Mouse (Mus musculus) cerebellum, postnatal 4 days (tissue): ENCODE results near the gene Slf2.
A peak's percentile ranks its signal among the peaks of the same experiment; 100 is the strongest.

Experiments
- DNase-seq, 2 experiments: peaks; one replicate each; pipeline ENCODE4 v3.0.0; 2022; ENCODE audit warnings: low spot score in 2 of 2, mixed read lengths in 1 of 2

The Slf2 gene

GRCm38 (mm10) chr19:44982477-44983115 is 51.6 kb downstream of the Slf2 start:
- DNase-seq = no peak

- DNase-seq = no peak
These were observed 52.4 kb downstream of the Slf2 start for GRCm38 (mm10) chr19:44983366-44983765.

DNA sequence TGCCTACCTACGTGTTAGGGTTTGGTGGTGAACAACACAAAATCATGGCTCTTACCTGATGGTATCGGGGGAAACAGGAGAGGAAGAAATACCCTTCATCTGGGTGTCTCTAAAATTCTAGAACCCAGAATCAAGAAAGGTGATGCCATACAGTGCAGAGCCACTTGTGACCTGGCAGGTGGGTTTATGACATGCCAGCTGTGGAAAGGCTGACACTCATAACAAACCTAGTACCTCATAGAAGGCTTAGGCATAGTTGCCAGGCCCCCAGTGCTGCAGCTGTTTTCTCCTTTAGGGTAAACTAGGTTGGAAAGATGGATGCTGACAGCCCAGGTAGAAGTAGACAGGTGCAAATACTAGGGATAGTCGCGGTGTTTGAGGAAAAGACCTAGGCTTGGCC is 53.5 kb downstream of the Slf2 start:
- no peak for DNase-seq

GRCm38 (mm10) chr19:44985159-44985988 is 54.4 kb downstream of the Slf2 start:
- DNase-seq = no peak

DNA sequence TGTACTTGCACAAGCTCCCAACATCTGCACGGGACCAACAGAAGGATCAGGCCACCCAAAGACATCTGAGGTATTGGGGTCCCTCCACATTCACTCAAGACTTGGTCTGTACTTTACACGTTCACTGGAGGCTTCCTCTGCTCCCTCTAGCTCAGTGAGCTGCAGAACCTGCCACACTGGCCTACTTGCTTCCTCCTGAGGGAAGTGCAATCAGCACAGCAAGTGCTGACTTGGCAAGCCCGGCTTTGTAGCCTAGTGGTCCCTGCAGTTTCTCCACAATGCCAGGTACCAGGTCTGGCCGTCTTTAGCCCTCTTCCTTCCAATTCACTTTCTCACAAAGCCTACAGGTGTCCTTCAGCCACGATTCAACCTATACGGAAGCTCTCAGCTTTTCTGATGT is 56.1 kb downstream of the Slf2 start:
- no peak for DNase-seq

DNA sequence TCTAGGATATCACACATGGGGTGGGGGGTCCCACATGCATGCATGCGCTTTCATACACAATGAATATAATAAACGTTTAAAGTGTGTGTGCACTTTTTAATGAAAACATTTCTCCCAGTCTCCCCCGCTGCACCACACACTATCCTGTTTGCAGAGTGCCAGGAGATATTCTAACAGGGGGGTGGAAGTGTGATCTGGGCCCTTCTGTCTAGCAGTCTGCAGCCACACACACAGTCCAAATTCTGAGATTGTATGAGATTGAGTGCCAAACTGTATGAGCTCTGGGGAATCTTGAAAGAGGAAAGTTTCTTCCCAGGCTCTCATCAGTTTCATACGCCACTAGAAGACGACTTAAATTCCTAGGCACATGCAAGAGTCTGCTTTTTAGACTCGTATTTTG is 56.9 kb downstream of the Slf2 start:
- DNase-seq = no peak

DNA sequence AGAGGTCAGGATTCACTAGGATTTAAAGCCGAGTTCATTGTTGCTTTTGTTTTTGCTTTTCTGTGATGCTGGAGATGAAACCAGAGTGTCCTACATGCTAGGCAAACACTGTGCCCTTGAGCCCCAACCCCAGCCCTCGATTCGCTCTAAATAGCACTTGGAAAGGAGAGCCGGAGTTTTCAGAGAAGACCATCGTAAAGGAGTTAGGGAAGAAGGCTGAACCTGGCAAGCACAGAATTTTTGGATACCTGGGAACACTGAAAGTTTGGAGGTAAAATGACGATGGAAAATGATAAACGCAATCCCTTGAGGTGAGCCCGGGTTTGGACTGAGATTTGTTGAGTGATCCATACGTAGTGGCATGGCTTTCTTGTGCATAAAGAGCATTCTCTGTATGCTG is 57.4 kb downstream of the Slf2 start:
- DNase-seq = no peak

DNA sequence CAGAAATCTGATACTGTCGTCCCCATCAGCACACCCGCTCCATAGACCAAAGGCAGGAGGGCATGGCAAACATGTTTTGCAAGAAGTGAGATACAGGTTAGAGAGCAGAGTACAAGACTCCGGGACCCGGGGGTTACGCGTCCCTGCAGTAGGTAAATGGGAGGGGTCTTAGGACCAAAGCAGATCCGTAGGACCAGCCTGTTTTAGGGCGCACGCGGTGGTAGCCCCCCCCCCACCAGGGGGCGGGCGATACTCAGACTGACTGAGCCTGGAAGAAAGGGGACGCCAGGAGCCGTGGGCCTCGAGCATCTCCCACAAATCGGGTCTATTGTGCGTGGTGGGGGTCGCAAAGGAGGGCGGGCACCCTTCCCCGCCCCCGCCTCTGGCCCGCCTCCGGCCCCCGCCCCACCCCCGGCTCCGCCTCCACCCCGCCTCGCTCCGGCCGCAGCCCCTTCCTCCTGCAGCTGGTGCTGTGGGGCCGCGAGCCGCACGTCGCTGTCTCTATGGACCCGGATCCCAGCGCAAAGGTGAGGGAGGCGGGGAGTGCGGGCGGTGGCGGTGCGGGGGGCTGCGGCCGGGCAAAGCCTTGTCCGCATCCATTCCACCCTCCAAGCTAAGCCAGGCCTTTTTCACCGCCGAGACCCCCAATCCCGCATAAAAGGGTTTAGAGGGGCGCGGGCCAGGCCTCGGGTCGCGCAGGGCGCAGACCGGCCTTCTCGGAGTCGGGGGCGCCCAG is 58.0 kb downstream of the Slf2 start, which contains the start of gene Sema4g:
TSS of gene Sema4g (plus strand) at position 271 of the 736 bp plus-strand sequence.
- DNase-seq = peak in 1 of 2 experiments; percentile 49

DNA sequence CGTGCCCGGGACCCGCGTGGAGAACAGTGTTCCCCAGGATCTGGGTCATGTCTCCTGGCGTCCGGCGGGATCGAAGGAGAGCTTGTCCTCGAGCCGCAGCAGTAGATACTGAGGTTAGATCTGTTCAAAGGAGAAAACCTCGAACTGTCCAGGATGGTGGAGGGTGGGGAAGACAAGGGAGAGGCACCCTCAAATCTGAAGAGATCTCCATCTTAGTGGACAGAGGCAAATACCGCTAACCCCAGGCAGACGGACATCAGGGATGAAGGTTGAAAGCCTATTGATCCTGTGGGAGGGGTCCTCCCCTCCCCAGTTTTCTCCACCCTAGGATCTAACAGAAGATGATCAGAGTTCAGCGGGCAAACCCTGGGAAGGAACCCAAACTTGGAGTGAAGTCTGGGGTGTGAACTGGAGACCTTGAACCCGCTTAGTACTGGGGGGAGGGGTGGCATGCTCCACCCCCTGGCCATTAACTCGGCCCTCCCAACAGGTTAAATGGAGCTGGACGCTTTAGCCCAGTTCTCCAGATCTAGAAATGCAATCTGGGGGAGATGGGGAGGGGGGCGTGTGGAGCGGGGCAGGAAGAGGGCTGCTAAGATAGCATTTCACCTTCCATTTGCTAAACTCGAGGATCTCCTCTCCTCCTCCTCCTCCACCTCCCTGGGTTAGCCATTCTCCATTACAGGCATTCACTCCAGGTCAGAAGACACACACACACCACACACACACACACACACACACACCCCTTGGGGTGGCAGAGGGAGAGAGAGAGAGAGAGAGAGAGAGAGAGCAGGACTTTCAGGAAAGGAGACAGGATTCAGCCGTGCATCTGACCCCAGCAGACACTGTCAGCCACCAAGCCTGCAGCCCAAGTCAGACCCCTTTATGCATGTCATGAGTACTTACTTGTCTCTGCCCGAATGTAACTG is 58.9 kb downstream of the Slf2 start:
- DNase-seq = peak in 1 of 2 experiments; percentile 7

DNA sequence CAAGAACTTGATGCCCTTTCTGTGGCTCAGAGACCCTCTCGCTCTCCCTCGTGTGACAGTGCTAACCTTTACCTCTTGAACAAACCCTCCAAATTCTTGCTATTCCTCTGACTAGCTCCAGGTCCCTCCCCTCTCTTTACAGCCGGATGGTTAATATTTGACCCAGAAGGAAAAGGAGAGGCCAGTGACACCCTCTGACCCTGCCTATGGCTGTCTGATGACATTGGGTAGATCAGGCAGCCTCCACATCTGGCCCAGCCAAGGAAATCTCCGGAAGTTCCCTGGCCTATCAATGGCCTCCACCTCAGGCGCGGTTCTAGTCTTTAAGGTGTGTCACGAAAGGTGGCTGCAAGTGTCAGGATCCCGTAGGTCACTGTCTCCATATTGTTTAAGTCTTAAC is 60.1 kb downstream of the Slf2 start:
- DNase-seq = peak in 1 of 2 experiments; percentile 17

GRCm38 (mm10) chr19:44992246-44992645 is 61.3 kb downstream of the Slf2 start:
- DNase-seq = peak in 1 of 2 experiments; percentile 17

DNA sequence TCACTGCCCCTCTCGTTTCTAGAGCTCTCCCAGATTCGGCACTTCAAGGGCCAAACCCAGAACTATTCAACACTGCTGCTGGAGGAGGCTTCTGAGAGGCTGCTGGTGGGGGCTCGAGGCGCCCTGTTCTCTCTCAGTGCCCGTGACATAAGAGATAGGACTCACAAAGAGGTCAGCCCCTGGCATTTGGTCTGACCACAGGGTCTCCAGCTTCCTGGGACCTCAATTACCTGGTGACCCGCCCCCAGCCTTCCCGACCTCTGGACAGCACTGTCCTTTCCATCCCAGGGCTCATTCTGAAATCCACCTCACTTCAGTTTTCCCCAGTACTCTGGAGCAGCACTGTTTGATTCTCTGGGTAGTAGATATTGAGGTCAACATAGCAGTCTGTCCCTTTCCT is 61.8 kb downstream of the Slf2 start:
- DNase-seq = no peak

DNA sequence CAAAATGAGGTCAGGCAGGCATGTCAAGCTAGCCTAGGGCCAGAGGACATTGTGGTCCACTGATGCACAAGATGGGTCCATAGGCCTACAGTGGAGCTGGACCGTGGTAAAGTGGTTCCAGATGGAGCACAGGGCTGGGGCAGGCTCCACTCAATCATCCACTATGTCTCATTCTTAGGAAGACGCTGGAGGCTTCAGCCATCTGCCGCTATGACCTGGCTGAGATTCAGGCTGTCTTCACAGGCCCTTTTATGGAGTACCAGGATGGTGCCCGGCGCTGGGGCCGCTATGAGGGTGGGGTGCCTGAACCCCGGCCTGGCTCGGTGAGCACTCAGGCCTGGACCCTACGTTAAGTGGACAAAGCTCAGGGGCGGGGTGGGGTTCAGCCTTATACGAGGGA is 66.8 kb downstream of the Slf2 start:
- DNase-seq = no peak

DNA sequence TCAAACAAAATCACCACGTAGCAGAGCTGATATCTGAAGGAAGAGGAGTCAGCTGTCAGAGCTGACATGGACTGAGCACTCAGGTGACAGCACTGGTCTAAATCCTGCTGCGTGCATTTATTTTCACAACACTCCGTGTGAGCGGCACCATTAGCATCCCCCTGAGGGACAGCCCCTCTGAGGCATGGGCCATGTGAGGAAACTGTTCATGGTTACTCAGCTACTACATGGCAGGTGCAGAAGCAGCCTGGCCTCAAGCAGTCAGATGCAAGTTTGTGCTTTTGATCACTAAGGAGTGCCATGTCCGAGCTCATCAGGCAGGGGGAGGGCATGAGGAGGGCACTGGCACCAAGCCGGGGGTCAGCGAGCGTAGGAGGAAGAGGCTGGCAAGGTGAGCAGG is 68.7 kb downstream of the Slf2 start:
- no peak for DNase-seq

DNA sequence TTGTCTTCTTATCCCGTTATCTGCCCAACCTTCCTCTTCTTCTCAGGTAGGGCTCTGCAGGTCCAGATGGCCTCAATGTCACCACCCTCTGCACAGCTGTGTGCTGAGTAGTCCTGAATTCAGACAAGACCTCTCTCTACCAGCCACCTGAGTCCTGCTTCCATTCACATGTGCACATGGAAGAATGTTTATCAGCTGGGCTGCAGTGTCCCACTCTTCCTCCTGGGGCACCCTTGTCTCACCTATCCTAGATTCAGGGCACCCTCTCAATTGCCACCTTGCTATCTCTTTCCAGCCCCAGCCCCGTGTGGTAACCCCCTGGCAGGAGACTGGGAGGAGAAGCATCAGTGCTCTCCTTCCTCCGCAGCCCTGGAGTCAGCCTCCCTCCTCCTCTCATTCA is 71.3 kb downstream of the Slf2 start:
- no peak for DNase-seq

GRCm38 (mm10) chr19:45003740-45004516 is 73.0 kb downstream of the Slf2 start:
- no peak for DNase-seq

- no peak for DNase-seq
These were observed 74.5 kb downstream of the Slf2 start, which contains the start of gene Twnk for GRCm38 (mm10) chr19:45005444-45005843. TSS of gene Twnk (plus strand) at chr19:45005663.

DNA sequence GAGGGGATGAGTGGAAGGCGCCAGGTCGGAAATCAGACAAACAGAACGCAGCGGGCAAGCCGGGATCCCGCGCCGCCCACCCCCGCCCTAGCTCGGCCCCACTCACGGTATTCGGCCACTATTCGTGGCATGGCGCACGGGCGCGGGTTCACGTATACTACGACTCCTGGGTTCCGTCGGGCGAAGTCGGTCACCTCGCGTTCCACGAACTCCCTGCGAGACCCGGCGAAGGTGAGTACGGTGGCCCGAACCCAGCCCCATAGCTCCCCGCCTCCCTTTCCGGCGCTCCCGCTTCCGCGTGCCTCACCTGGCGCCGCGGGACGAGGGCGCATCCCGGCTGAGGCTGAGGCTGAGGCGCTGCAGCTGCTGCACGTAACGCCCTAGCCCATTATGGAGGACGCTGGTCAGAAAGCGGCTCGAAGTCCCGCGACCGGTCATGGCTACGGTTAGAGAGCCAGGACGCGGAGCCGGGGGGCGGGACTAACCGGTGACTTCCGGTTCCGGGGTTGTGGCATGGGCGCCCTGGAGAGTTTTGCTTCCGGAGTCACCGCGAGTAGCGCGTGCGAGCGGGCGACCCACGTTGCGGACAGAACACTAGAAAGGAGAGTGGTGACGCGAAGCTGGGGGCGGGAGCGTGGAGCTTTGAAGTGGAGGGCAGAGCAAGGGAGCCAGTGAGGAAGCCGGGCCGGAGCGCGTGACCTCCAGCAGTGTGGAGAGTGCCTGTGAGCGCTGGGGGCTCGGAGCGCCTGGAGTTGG is 75.2 kb downstream of the Slf2 start, which contains the start of gene Mrpl43:
TSS of gene Mrpl43 (minus strand) at position 486 of the 756 bp plus-strand sequence.
- DNase-seq = peak; percentile 97 to 98

DNA sequence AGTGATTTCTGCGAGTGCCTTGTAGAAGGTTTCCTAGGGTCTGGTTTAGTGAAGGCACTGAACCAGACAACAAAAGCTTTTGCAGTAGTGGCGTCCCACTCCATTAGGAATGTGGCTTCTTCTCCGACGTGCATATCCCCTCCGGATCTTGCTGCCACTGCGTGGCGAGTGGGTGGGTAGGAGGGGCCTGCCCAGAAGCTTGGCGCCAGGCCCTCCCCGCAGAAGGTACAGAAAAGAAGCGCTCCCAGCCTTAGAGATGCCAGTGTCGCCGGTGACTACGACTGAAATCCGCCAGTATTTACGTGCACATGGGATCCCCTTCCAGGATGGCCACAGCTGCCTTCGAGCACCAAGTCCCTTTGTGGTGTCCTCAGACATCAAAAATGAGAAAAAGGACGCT is 76.1 kb downstream of the Slf2 start:
- no peak for DNase-seq
